Mouse (Mus musculus) cerebellum, adult 2 months (tissue): Measurements from ENCODE around the gene Zfp3.

Source experiments
- CTCF ChIP-seq: fragments of 200-500 bp; IDR thresholded peaks from 2 replicates; pipeline ENCODE4 v1.5.1; 2011; ENCODE audit warnings: low read depth, mild to moderate bottlenecking, control low read depth, low read length, moderate library complexity, borderline replicate concordance; ENCODE audit not compliant: insufficient read depth
- POLR2A ChIP-seq: fragments of 200-500 bp; IDR thresholded peaks from 2 replicates; pipeline ENCODE4 v1.6.1; 2011; ENCODE audit warnings: low read length, control low read depth, borderline replicate concordance; ENCODE audit not compliant: insufficient read depth

GRCm38 (mm10) chr11:70742117-70742516 is 21.9 kb upstream of the Zfp3 start:
- no peak for TF ChIP-seq CTCF
- no peak for TF ChIP-seq POLR2A
